Mouse (Mus musculus) lung, adult 2 months (tissue): ENCODE measurements at regions not wholly inside any gene's neighbourhood (a gene's known extent, or its start where the extent isn't known, plus 50 kb on each side); places are given as distances from the start of the nearest gene placed in this dataset.

Experiments
- CTCF ChIP-seq: fragments of 200-500 bp; IDR thresholded peaks from 2 replicates; pipeline ENCODE4 v1.5.1; 2011; ENCODE audit warnings: mild to moderate bottlenecking, low read length, control low read depth; ENCODE audit not compliant: insufficient read depth
- POLR2A ChIP-seq: fragments of 200-500 bp; IDR thresholded peaks from 2 replicates; pipeline ENCODE4 v1.6.1; 2011; ENCODE audit warnings: low read depth, mild to moderate bottlenecking, control low read depth, low read length, borderline replicate concordance; ENCODE audit errors: extremely low read depth

DNA sequence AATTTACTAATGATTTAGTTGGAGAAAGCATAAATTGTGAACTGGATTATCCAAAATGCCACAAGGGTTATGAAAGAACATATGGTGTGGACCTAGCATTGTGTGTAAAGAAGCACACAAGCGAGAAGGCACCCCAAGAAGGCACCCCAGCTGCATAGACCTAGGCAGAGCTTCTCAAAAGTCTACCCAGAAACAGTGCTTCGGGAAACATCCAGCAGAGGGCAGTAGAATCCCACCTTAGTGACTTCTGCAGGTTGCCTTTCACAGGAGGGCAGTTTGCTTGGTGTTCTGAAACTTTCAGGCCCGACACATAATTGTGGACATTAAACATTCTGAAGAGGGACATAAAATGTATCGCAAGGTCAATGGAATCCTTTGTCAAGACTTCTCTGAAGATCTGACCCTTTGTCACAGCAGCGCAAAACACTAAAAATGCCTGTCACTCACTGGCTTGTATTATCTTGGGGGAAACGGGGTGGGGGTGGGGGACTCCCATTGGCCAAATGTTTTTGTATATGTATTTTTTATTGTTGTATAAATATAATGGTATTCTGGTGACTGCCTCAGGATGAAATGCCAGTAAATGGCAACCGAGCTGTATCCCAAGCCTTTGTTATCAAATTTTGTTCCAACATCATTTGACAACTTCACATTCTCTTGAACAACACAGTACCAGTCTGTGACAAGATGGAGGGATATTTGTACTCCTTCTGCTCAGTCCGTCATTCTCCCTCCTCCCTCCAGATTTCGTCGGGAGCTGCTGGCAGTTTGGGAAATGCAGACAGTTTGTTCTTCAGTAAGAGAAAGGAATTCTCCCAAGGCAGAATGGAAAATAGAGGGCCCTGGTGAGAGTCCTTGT, 156.4 kb upstream of the Frg1 start:
- TF ChIP-seq CTCF = peak; percentile 50
- TF ChIP-seq POLR2A = no peak
